Mouse (Mus musculus): ENCODE measurements around the gene Huwe1.

Huwe1 gene

GRCm38 (mm10) chrX:151951181-151951580, 150.6 kb downstream of the Huwe1 start:
- DNase-seq (ENCODE audit: low read depth): peak; percentile 23

Measured in c-Kit-positive CD71-negative TER-119-negative erythroid progenitor cells, embryonic 14.5 days (primary cell).